Mouse (Mus musculus) erythroid progenitor cell, adult 5-6 weeks (primary cell): ENCODE results near the gene Nphp3. TPM values are rescaled to one million over a fixed set of nuclear protein-coding genes. Genes with fewer than 3 reads are reported as not detected.

Experiments used
- ATAC-seq: replicated peaks from 2 replicates; pipeline ENCODE4 v1.8.0; 2016; ENCODE audit warnings: moderate number of reproducible peaks, mild to moderate bottlenecking, moderate TSS enrichment, inconsistent platforms; ENCODE audit not compliant: poor library complexity, low FRiP score, severe bottlenecking
- total RNA-seq, 2 experiments: library from RNA; stranded (forward) in 1 of 2; stranded (reverse) in 1 of 2; fragments of 150-400 nt in 1 of 2; fragments of 186-747, 209-891 nt in 1 of 2; gene quantifications; 2 replicates each; pipeline versions ENCODE4 v1.2.3 to v1.2.4; 2015 to 2017; ENCODE audit warnings: low replicate concordance in 2 of 2

Gene Nphp3
- total RNA-seq, 2 experiments from 2014 or later: not detected

DNA sequence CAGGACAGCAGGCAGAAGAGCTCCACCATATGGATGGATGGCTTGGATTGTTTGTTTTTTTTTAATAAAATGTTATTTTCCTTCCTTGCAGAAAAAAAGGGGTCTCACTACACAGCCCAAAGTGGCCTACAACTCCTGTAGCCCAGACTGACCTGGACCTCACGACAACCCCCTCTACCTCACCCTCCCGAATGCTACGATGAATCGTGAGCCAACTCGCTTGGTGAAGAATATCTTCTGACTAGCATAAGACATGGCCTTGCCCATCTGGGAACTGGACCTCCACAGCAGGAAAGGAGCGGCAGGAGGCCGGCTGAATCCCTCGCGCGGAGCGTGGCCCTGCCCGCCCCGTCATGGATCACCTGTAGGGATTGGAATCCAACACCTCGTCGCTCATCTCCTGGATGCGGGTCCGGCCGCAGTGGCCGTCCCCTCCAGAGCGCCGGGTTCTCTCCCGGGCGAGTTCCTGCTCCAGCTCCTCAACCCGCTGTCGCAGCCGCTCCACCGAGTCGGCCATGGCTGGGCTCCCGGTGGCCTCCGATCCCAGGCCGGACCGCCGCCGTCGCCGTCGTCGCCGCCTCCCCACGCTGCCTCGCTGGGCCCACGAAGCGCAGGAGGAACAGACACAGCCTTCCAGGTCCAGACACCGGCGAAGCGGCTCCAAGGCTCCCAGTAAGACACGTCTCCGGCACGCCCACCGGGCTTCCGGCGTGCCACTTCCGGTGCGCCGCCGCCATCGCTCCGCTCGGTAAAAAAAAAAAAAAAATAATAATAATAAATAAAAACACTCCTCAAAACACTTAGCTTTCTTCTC, 60.3 kb downstream of the Nphp3 start, which contains the start of gene Uba5:
Gene Uba5, minus strand, starts transcription at position 705 of the 814 bp plus-strand sequence.
- peak; percentile 89 for ATAC-seq

GRCm38 (mm10) chr9:104063244-104063961, 61.1 kb downstream of the Nphp3 start, which contains the start of gene Acad11:
TSS of gene Acad11 (plus strand) at chr9:104063377.
- ATAC-seq: peak; percentile 93

DNA sequence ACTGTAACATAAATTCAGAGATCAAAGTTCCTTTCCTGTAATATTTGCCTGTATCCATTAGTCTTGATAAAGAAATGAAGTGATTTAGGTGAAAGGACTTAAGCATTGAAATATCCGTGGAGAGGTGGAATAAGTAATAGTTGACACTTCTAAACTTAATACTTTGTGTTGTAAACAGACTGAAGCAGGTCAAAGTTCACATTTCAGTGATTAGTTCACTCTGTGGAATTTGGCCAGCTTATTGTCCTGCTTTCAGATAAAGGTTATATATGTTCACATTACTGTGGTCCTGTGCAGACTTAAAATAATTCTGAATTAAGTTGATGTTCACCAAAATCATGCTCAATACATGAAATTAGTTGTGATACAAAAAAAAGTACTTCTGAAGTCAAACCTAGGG, 62.2 kb downstream of the Nphp3 start:
- ATAC-seq: no peak

DNA sequence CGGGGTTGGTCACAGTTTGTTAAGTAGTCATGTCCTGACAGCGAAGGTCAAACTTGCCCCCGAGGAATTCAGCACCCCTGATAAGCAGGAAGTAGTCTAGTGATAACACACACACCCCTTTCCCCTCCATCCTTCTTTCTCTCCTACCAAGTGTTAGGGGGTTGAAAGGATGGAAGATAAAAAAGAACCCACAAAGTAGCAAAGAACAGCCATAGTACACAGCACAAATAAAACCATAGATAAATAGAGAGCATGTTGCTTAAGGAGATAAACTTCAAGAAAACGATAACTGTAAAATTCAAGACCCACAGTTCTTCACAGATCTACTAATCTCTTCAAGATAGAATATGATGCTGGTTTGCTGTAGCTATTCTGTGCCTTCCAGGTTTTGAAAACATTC, 67.9 kb downstream of the Nphp3 start:
- ATAC-seq: no peak

DNA sequence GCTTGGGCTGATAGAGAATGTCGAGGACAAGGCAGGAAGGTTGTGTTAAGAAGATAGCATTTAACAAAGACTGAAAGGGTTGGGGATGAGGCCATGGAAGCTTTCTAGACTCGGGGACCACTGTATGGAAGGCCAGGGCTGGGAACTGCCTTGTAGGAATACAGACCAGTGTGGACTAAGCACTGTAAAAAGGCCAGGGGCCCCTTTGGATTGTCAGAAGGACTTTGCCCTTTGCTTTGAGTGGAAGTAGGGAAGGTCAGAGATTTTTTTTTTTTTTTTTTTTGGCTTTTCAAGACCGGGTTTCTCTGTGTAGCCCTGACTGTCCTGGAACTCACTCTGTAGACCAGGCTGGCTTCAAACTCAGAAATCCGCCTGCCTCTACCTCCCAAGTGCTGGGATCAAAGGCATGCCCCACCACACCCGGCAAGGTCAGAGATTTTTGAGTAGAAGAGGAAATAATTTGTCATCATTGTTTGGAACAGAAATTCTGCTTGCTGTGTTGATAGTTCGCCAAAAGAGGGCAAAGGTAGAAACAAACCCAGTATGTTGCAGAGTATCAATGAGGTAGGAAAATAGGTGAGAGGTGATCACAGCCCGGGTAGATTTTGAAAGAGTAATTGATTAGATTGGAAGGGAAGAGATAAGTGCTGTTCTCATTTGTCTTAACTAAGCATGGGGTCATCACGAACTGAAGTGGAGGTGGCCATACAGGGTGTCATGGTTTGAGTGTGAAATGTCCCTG, 68.7 kb downstream of the Nphp3 start:
- no peak for ATAC-seq

GRCm38 (mm10) chr9:104075808-104076207, 73.5 kb downstream of the Nphp3 start:
- no peak for ATAC-seq

GRCm38 (mm10) chr9:104078780-104079179, 76.4 kb downstream of the Nphp3 start:
- ATAC-seq: no peak

DNA sequence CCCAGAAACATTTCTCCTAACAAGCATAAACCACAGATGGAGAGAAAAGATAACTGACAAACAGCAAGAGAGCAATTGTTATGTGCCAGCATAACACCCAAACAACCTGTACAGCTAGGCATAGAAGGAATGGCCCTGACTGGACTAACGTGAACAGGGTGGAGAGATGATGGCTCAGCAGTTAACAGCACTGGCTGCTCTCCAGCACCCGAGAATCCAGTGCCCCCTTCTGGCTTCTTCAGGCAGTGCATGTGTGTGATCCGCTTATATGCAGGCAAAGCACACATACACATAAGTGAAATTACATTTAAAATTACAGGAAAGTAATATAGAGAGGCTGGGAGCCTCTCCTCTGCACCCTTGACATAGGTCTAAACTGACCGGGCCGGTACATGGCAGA, 77.0 kb downstream of the Nphp3 start:
- ATAC-seq: peak; percentile 74

DNA sequence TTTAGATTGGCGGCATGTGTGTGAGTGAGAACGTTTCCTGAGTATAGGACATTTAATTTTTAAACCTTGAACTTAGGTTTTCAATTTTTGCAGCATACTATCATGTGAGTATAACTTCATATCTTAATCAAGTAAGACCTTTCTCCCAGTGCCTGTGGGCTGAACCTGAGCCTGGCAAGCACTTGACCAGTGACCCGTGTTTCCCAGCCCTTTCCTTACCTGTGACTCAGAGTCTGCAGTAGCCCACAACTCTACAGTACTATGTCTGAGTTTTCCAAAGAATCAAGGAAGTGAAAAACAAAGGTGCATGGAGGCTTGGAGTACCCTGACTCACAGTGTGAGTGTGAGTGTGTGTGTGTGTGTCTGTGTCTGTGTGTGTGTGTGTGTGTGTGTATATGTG, 77.7 kb downstream of the Nphp3 start:
- ATAC-seq: no peak

- no peak for ATAC-seq
Observed at GRCm38 (mm10) chr9:104085730-104086429, 83.5 kb downstream of the Nphp3 start.

- ATAC-seq: no peak
Observed at GRCm38 (mm10) chr9:104088555-104088954, 86.2 kb downstream of the Nphp3 start.

- ATAC-seq: no peak
Observed at GRCm38 (mm10) chr9:104092945-104093344, 90.6 kb downstream of the Nphp3 start.

Other genes starting within 250 kb of the Nphp3 start
- 2.9 TPM in 1 of 2 replicates, not detected in the other for gene Tmem108, start 240.7 kb upstream of the Nphp3 start, total RNA-seq (2015; ENCODE audit: low replicate concordance)
- gene Tmem108, start 240.7 kb upstream of the Nphp3 start, total RNA-seq (2017; ENCODE audit: low replicate concordance): 2.4 TPM in 1 of 2 replicates, not detected in the other
- gene Gm28305, start 38.1 kb downstream of the Nphp3 start, total RNA-seq (2015; ENCODE audit: low replicate concordance): not detected in 2 replicates
- not detected in 2 replicates for gene Gm28305, start 38.1 kb downstream of the Nphp3 start, total RNA-seq (2017; ENCODE audit: low replicate concordance)
- 5.0 and 13.8 TPM in 2 replicates for gene Uba5, start 60.6 kb downstream of the Nphp3 start, total RNA-seq (2015; ENCODE audit: low replicate concordance)
- 7.1 and 10.8 TPM in 2 replicates for gene Uba5, start 60.6 kb downstream of the Nphp3 start, total RNA-seq (2017; ENCODE audit: low replicate concordance)
- 2.1 and 3.6 TPM in 2 replicates for gene Acad11, start 60.8 kb downstream of the Nphp3 start, total RNA-seq (2015; ENCODE audit: low replicate concordance)
- 3.5 and 3.9 TPM in 2 replicates for gene Acad11, start 60.8 kb downstream of the Nphp3 start, total RNA-seq (2017; ENCODE audit: low replicate concordance)
- 1.1 and 3.8 TPM in 2 replicates for gene Ackr4, start 124.4 kb downstream of the Nphp3 start, total RNA-seq (2015; ENCODE audit: low replicate concordance)
- gene Ackr4, start 124.4 kb downstream of the Nphp3 start, total RNA-seq (2017; ENCODE audit: low replicate concordance): 1.1 TPM in 1 of 2 replicates, not detected in the other